Mouse (Mus musculus): ENCODE measurements around the gene Ntsr2.

- TF ChIP-seq CEBPB (IDR thresholded peaks at IDR 0.05; ENCODE audit: low read depth) (no peak), USF1 (IDR thresholded peaks at IDR 0.05; ENCODE audit: low read depth) (no peak), CTCF (IDR thresholded peaks at IDR 0.05; ENCODE audit: control insufficient read depth, insufficient read depth, insufficient read length) (no peak), MYOG (IDR thresholded peaks at IDR 0.05; ENCODE audit: control insufficient read depth, extremely low read depth, insufficient read length) (no peak), MAX (IDR thresholded peaks at IDR 0.05) (no peak)
Observed at GRCm38 (mm10) chr12:16619453-16619852, 33.7 kb upstream of the Ntsr2 start.

Data from C2C12 (cell line).